Mouse (Mus musculus): ENCODE measurements around the gene Naip2. TPM values are rescaled to one million over a fixed set of nuclear protein-coding genes. Genes with fewer than 3 reads are reported as not detected.
"Not testable (repeated sequence)": the region's sequence is repeated elsewhere in the genome, so short reads cannot be mapped to it uniquely, and the experiment has no call there.

Gene Naip2
- polyA plus RNA-seq, 1 experiment from 2014 or later: 0.17 TPM

- not testable (repeated sequence) for H3K9me3 ChIP-seq (replicated peaks); H3K4me1 ChIP-seq; H3K27me3 ChIP-seq (replicated peaks); H3K27ac ChIP-seq (replicated peaks); ATAC-seq (ENCODE audit: low FRiP score); H3K36me3 ChIP-seq; H3K4me2 ChIP-seq; H3K9ac ChIP-seq (replicated peaks); H3K4me3 ChIP-seq (replicated peaks)
Measured at GRCm38 (mm10) chr13:100162467-100162866, 39.4 kb downstream of the Naip2 start.

- H3K4me1 ChIP-seq; ATAC-seq (ENCODE audit: low FRiP score); H3K9ac ChIP-seq (replicated peaks); H3K27me3 ChIP-seq (replicated peaks); H3K36me3 ChIP-seq; H3K4me3 ChIP-seq (replicated peaks); H3K4me2 ChIP-seq; H3K27ac ChIP-seq (replicated peaks); H3K9me3 ChIP-seq (replicated peaks): not testable (repeated sequence)
- 90% methylated on average over 11 of the region's 11 CpGs for WGBS
Measured at GRCm38 (mm10) chr13:100161171-100161870, 40.6 kb downstream of the Naip2 start.

GRCm38 (mm10) chr13:100156624-100157023 lies 45.3 kb downstream of the Naip2 start:
- no peak overlapping the region for H3K9ac ChIP-seq (replicated peaks)
- H3K36me3 ChIP-seq: no peaks in the 10 kb centered on the region
- ATAC-seq (ENCODE audit: low FRiP score): no peak
- WGBS: 95% methylated on average over 3 of the region's 3 CpGs
- no peaks in the 10 kb centered on the region for H3K27me3 ChIP-seq (replicated peaks)
- H3K27ac ChIP-seq (replicated peaks): no peak overlapping the region
- no peak overlapping the region for H3K4me2 ChIP-seq
- no peaks in the 10 kb centered on the region for H3K9me3 ChIP-seq (replicated peaks)
- H3K4me3 ChIP-seq (replicated peaks): no peak overlapping the region
- no peaks in the 10 kb centered on the region for H3K4me1 ChIP-seq

GRCm38 (mm10) chr13:100152659-100153058 lies 49.2 kb downstream of the Naip2 start:
- Histone ChIP-seq H3K4me1 (no peaks in the 10 kb centered on the region), H3K27me3 (replicated peaks) (no peaks in the 10 kb centered on the region), H3K4me2 (no peak overlapping the region), H3K9ac (replicated peaks) (no peak overlapping the region), H3K9me3 (replicated peaks) (no peaks in the 10 kb centered on the region), H3K27ac (replicated peaks) (no peak overlapping the region), H3K36me3 (no peaks in the 10 kb centered on the region), H3K4me3 (replicated peaks) (no peak overlapping the region)
- no peak for ATAC-seq (ENCODE audit: low FRiP score)
- WGBS: 78% methylated on average over 1 of the region's 1 CpGs

GRCm38 (mm10) chr13:100141646-100142314 lies 60.1 kb downstream of the Naip2 start:
- Histone ChIP-seq H3K4me3 (replicated peaks) (no peak overlapping the region), H3K4me1 (no peaks in the 10 kb centered on the region), H3K36me3 (peaks cover 23% of the 10 kb centered on the region), H3K9me3 (replicated peaks) (no peaks in the 10 kb centered on the region), H3K9ac (replicated peaks) (no peak overlapping the region), H3K27me3 (replicated peaks) (no peaks in the 10 kb centered on the region), H3K27ac (replicated peaks) (no peak overlapping the region), H3K4me2 (no peak overlapping the region)
- no peak for ATAC-seq (ENCODE audit: low FRiP score)
- 92% methylated on average over 8 of the region's 8 CpGs for WGBS

DNA sequence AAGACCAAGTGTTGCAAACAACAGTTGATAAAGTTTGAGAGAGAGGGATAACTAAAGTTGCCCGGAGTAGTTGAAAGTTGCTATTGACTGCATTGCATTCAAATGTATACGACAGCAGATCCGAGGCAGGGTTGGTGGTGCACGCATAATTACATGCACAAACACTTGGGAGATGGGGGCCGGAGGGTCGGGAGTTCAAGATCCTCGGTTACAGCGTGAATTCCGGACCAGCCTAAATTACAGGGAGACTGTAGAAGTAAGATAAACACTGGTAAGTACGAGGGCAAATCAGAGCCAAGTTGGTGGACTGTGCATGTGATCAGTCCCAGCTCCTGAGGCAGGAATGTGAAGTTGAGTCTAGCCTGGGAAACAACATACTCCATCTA lies 76.6 kb downstream of the Naip2 start:
- no peak overlapping the region for H3K27ac ChIP-seq (replicated peaks)

DNA sequence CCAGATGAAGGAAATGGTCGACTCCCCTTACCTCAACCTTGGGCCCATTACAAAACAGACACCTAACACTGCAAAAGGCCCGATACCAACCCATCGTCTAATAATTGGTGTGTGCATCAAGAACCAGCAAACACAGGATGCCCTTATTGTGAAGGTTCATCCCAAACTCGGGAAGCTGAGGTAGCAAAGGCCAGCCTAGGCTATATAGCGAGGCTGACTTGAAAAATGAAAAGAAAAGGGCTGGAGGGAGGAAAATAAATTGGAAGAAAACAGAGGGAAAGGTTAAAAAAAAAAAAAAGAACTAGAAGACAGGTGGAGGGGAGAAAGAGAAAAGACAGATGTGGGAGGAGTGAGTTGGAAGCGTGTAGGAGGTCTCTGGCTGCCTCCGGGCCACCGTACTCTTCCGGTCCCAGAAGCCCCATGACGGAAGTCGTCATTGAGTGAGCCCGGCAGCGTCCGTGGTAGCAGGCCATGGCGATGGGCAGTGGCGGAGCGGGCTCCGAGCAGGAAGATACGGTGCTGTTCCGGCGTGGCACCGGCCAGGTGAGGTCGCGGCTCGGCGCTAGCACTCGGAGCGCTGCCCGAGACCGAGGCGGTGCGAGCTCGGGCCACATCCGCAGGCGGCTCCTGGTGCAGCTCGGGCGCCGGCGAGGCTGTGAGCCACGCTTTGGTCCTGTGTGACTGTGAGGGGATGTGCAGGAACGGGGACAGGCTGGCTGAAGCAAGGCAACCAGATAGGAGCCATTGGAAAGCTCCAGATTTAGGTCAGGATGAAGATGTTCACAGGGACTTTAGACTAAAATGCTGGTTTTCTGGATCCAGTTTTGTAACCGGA lies 77.3 kb downstream of the Naip2 start, which contains the start of gene Smn1:
TSS of gene Smn1 (plus strand) at position 430 of the 835 bp plus-strand sequence.
- peak within 1 kb of the TSS; percentile 100 for H3K4me3 ChIP-seq (replicated peaks)
- peak within 1 kb of the TSS; percentile 85 for H3K9ac ChIP-seq (replicated peaks)
- H3K4me2 ChIP-seq: peak within 1 kb of the TSS; percentile 97
- H3K27ac ChIP-seq (replicated peaks): peak within 1 kb of the TSS; percentile 74
- peaks cover 19% of the 10 kb centered on the region for H3K4me1 ChIP-seq
- no peaks in the 10 kb centered on the region for H3K27me3 ChIP-seq (replicated peaks)
- H3K36me3 ChIP-seq: peaks cover 27% of the 10 kb centered on the region
- peak; percentile 99 for ATAC-seq (ENCODE audit: low FRiP score)
- WGBS: 4% methylated on average over 42 of the region's 42 CpGs
- no peaks in the 10 kb centered on the region for H3K9me3 ChIP-seq (replicated peaks)

More for the DNA sequence above, 76.6 kb downstream of the Naip2 start:
- WGBS: 2% methylated on average over 10 of the region's 10 CpGs
- Histone ChIP-seq H3K4me2 (peak overlapping the region; percentile 97), H3K9me3 (replicated peaks) (no peaks in the 10 kb centered on the region), H3K4me3 (replicated peaks) (peak overlapping the region; percentile 100), H3K9ac (replicated peaks) (peak overlapping the region; percentile 85), H3K36me3 (peaks cover 29% of the 10 kb centered on the region), H3K4me1 (peaks cover 19% of the 10 kb centered on the region), H3K27me3 (replicated peaks) (no peaks in the 10 kb centered on the region)
- peak; percentile 46 for ATAC-seq (ENCODE audit: low FRiP score)

- WGBS: 91% methylated on average over 3 of the region's 3 CpGs
- Histone ChIP-seq H3K36me3 (peaks cover 21% of the 10 kb centered on the region), H3K4me1 (peaks cover 19% of the 10 kb centered on the region), H3K27ac (replicated peaks) (no peak overlapping the region), H3K4me2 (peak overlapping the region; percentile 97), H3K27me3 (replicated peaks) (no peaks in the 10 kb centered on the region), H3K4me3 (replicated peaks) (peak overlapping the region; percentile 100), H3K9me3 (replicated peaks) (no peaks in the 10 kb centered on the region), H3K9ac (replicated peaks) (no peak overlapping the region)
- 0 out of 2 replicates have a peak, but pooled peaks have one; percentile 20 for ATAC-seq (ENCODE audit: low FRiP score)
Measured at GRCm38 (mm10) chr13:100123970-100124369, 77.9 kb downstream of the Naip2 start.

DNA sequence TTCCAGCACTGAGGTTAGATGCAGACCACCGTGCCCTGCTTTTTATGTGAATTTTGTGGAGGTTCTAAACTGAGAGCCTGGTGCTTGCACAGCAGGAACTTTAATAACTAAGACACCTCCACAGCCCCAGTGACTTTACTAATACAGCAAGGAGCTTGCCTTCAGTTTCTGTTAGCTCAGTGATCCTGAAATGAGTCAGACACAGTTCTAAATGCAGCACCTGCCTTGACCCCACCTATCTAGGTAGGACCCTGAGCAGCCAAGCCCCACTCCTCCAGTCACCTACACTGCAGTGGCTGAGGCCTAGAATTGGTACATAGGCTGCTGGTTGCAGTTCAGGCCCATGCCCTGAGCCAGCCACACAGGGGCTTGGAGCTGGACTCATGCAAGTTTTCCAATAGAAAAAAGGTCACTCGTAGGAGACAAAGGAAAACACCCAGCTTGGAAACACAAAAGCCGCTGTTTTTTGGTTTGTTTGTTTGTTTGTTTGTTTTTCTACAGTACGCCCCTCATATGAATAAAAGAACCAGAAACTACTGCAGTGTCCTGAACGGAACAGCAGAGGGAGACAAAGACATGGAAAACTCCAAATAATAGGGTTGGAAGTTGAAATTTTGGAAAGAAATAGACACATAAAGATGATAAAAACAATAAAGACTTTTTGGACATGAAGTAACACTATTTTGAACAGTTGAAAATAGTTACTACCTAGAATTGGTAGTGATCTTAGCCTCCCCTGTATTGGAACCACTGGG lies 89.5 kb downstream of the Naip2 start:
- no peak overlapping the region for H3K4me3 ChIP-seq (replicated peaks)
- H3K27ac ChIP-seq (replicated peaks): no peak overlapping the region
- no peak for ATAC-seq (ENCODE audit: low FRiP score)
- H3K9me3 ChIP-seq (replicated peaks): no peaks in the 10 kb centered on the region
- H3K27me3 ChIP-seq (replicated peaks): no peaks in the 10 kb centered on the region
- peaks cover 28% of the 10 kb centered on the region for H3K36me3 ChIP-seq
- no peak overlapping the region for H3K4me2 ChIP-seq
- peaks cover 15% of the 10 kb centered on the region for H3K4me1 ChIP-seq
- 45% methylated on average over 5 of the region's 5 CpGs for WGBS
- no peak overlapping the region for H3K9ac ChIP-seq (replicated peaks)

- H3K9ac ChIP-seq (replicated peaks): peak within 1 kb of the TSS; percentile 72
- WGBS: 1% methylated on average over 71 of the region's 76 CpGs
- H3K4me1 ChIP-seq: peaks cover 26% of the 10 kb centered on the region
- H3K9me3 ChIP-seq (replicated peaks): no peaks in the 10 kb centered on the region
- H3K4me3 ChIP-seq (replicated peaks): peak within 1 kb of the TSS; percentile 84
- H3K27ac ChIP-seq (replicated peaks): peak within 1 kb of the TSS; percentile 81
- H3K27me3 ChIP-seq (replicated peaks): no peaks in the 10 kb centered on the region
- H3K4me2 ChIP-seq: peak within 1 kb of the TSS; percentile 83
- 0 out of 2 replicates have a peak, but pooled peaks cover 2% of the 10 kb centered on the region for H3K36me3 ChIP-seq
- peak; percentile 81 for ATAC-seq (ENCODE audit: low FRiP score)
Measured at GRCm38 (mm10) chr13:100107652-100108472, 94.0 kb downstream of the Naip2 start, which contains the start of gene Serf1. TSS of gene Serf1 (plus strand) at chr13:100108012.

Measured in neural tube, embryonic 15.5 days (tissue).